Mouse (Mus musculus) liver, embryonic 16.5 days (tissue): Measurements from ENCODE around the gene Klk1b1. TPM values are rescaled to one million over a fixed set of nuclear protein-coding genes. Genes with fewer than 3 reads are reported as not detected.
"Not testable (repeated sequence)": the region's sequence is repeated elsewhere in the genome, so short reads cannot be mapped to it uniquely, and the experiment has no call there.

Source experiments
- ATAC-seq: fragments of 200-750 bp; cut with Nextera tagmentation; 2 replicates; pipeline ENCODE4 v1.8.0; 2017; ENCODE audit warnings: low read depth, mild to moderate bottlenecking, moderate number of reproducible peaks, moderate library complexity
- H3K27ac ChIP-seq: fragments of 300-500 bp; sonication (generic); 2 replicates; pipeline ENCODE4 v1.5.1; 2014; ENCODE audit warnings: mild to moderate bottlenecking, low read length
- H3K27me3 ChIP-seq: fragments of 300-500 bp; sonication (generic); 2 replicates; pipeline ENCODE4 v1.6.1; 2014; ENCODE audit warnings: low read depth, low read length, mixed read lengths; ENCODE audit not compliant: control insufficient read depth, insufficient read depth
- H3K36me3 ChIP-seq: fragments of 300-500 bp; sonication (generic); 2 replicates; pipeline ENCODE4 v1.6.1; 2014; ENCODE audit warnings: mild to moderate bottlenecking; ENCODE audit not compliant: control insufficient read depth, insufficient read depth
- H3K4me1 ChIP-seq: fragments of 300-500 bp; sonication (generic); 2 replicates; pipeline ENCODE4 v1.6.1; 2014; ENCODE audit warnings: low read depth, low read length, mixed read lengths; ENCODE audit not compliant: control insufficient read depth
- H3K4me2 ChIP-seq: fragments of 300-500 bp; sonication (generic); 2 replicates; pipeline ENCODE4 v1.6.1; 2014; ENCODE audit warnings: low read depth, low read length, mixed read lengths
- H3K4me3 ChIP-seq: fragments of 300-500 bp; sonication (generic); 2 replicates; pipeline ENCODE4 v1.5.1; 2014; ENCODE audit warnings: low read depth, mild to moderate bottlenecking, low read length
- H3K9ac ChIP-seq: fragments of 300-500 bp; sonication (generic); 2 replicates; pipeline ENCODE4 v1.6.1; 2014; ENCODE audit warnings: low read depth, low read length
- H3K9me3 ChIP-seq: fragments of 300-500 bp; sonication (generic); replicated peaks from 2 replicates; pipeline ENCODE4 v1.6.1; 2016; ENCODE audit warnings: low read length; ENCODE audit not compliant: control insufficient read depth
- WGBS: fragments of 180-500 bp; shearing (Covaris S2); extraction: QIAGEN DNeasy Blood & Tissue Kit; methylation state at CpG from one replicate; pipeline ENCODE4 v1.1.7; 2014; ENCODE audit not compliant: insufficient replicate concordance; 5-methylcytosine and 5-hydroxymethylcytosine counted together
- polyA plus RNA-seq: library from polyadenylated mRNA; unstranded; fragments of >200 nt; fragmentation: Nextera tagmentation; extraction: Ambion mirVana; gene quantifications from 2 replicates; pipeline ENCODE4 v1.2.1, GENCODE M21; 2015

Klk1b1 gene
- polyA plus RNA-seq, 1 experiment from 2014 or later = not detected

- no peaks in the 10 kb centered on the region for H3K9me3 ChIP-seq
- 50% methylated on average over 2 of the region's 2 CpGs for WGBS
- no peaks in the 10 kb centered on the region for H3K36me3 ChIP-seq
- no peak for ATAC-seq
- H3K9ac ChIP-seq = no peak overlapping the region
- H3K27ac ChIP-seq = no peak overlapping the region
- H3K27me3 ChIP-seq = no peaks in the 10 kb centered on the region
- no peaks in the 10 kb centered on the region for H3K4me1 ChIP-seq
- H3K4me2 ChIP-seq = no peak overlapping the region
- no peak overlapping the region for H3K4me3 ChIP-seq
Measured at GRCm38 (mm10) chr7:43967612-43968011, 1.1 kb downstream of the Klk1b1 start.

DNA sequence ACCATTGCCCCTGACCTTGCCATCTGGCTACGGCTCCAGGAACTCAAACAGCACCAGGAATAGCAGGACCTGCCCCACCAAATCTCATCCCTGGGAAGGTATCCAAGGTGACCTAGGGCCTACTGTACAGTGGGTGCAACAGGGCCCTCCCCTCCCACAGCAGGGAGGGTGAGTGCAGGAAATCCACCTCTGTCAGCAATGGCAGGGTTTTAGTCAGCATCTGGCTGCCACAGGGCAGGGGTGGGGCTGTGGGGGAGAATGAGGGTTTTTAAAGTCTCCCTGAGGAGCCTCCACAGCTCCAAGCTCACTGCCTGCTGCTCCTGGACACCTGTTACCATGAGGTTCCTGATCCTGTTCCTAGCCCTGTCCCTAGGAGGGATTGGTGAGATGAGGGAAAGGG, 9.2 kb downstream of the Klk1b1 start, which contains the start of gene Klk1b9:
Gene Klk1b9 (plus strand): TSS at position 301 of the 400 bp plus-strand sequence.
- H3K36me3 ChIP-seq, H3K4me3 ChIP-seq, H3K27me3 ChIP-seq, H3K4me2 ChIP-seq, H3K9me3 ChIP-seq, H3K4me1 ChIP-seq, H3K9ac ChIP-seq, H3K27ac ChIP-seq, ATAC-seq: not testable (repeated sequence)
- WGBS = 50% methylated on average over 1 of the region's 1 CpGs

DNA sequence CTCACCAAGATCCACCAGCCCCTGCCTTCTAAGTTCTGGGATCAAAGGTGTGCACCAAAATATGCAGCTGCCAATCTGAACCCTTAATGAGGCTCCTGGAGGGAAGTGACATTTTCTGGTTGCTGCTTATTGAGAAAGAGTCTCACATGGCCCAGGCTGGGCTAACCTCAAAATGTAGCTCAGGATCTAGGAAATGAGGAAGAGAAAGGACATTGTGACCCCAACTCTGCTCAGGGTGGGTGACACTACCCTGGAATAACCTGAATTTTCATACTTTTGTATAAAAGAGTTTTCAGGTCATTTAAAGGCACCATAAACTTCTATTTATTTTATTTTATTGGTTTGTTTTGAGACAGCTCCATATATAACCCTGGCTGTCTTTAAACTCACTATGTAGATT, 19.1 kb downstream of the Klk1b1 start:
- H3K4me1 ChIP-seq = no peaks in the 10 kb centered on the region

GRCm38 (mm10) chr7:43994821-43995220, 28.3 kb downstream of the Klk1b1 start:
- ATAC-seq, H3K27me3 ChIP-seq, H3K4me1 ChIP-seq, H3K27ac ChIP-seq, H3K4me2 ChIP-seq, H3K9ac ChIP-seq, H3K4me3 ChIP-seq, H3K9me3 ChIP-seq, H3K36me3 ChIP-seq: not testable (repeated sequence)
- 43% methylated on average over 1 of the region's 1 CpGs for WGBS

More for the DNA sequence above, 19.1 kb downstream of the Klk1b1 start:
- Histone ChIP-seq H3K9me3 (no peaks in the 10 kb centered on the region), H3K9ac (no peak overlapping the region), H3K4me2 (no peak overlapping the region), H3K36me3 (no peaks in the 10 kb centered on the region), H3K4me3 (no peak overlapping the region), H3K27me3 (no peaks in the 10 kb centered on the region), H3K27ac (no peak overlapping the region)
- no peak for ATAC-seq

- not testable (repeated sequence) for H3K36me3 ChIP-seq, H3K9me3 ChIP-seq
- WGBS = 49% methylated on average over 4 of the region's 4 CpGs
Measured at GRCm38 (mm10) chr7:43995577-43995976, 29.0 kb downstream of the Klk1b1 start, which contains the start of gene Klk1b11. Gene Klk1b11, plus strand, starts transcription at chr7:43995877.

GRCm38 (mm10) chr7:44004847-44005246, 38.3 kb downstream of the Klk1b1 start:
- no peaks in the 10 kb centered on the region for H3K9me3 ChIP-seq
- H3K4me2 ChIP-seq = no peak overlapping the region
- no peak overlapping the region for H3K9ac ChIP-seq
- no peak for ATAC-seq
- no peak overlapping the region for H3K4me3 ChIP-seq
- H3K27me3 ChIP-seq = no peaks in the 10 kb centered on the region
- H3K27ac ChIP-seq = no peak overlapping the region
- no peaks in the 10 kb centered on the region for H3K4me1 ChIP-seq
- H3K36me3 ChIP-seq = no peaks in the 10 kb centered on the region

More at GRCm38 (mm10) chr7:43995577-43995976, 29.0 kb downstream of the Klk1b1 start, which contains the start of gene Klk1b11:
- not testable (repeated sequence) for H3K27ac ChIP-seq, ATAC-seq, H3K4me3 ChIP-seq, H3K4me2 ChIP-seq, H3K4me1 ChIP-seq, H3K9ac ChIP-seq, H3K27me3 ChIP-seq

- not testable (repeated sequence) for H3K4me3 ChIP-seq, H3K9ac ChIP-seq, H3K27ac ChIP-seq, ATAC-seq, H3K9me3 ChIP-seq, H3K36me3 ChIP-seq, H3K27me3 ChIP-seq, H3K4me1 ChIP-seq, H3K4me2 ChIP-seq
Measured at GRCm38 (mm10) chr7:44011868-44012267, 45.3 kb downstream of the Klk1b1 start, which contains the start of gene Klk1b26. Gene Klk1b26, plus strand, starts transcription at chr7:44012168.

GRCm38 (mm10) chr7:44014666-44015065, 48.1 kb downstream of the Klk1b1 start:
- H3K27ac ChIP-seq, ATAC-seq: not testable (repeated sequence)
- WGBS = 68% methylated on average over 6 of the region's 6 CpGs

DNA sequence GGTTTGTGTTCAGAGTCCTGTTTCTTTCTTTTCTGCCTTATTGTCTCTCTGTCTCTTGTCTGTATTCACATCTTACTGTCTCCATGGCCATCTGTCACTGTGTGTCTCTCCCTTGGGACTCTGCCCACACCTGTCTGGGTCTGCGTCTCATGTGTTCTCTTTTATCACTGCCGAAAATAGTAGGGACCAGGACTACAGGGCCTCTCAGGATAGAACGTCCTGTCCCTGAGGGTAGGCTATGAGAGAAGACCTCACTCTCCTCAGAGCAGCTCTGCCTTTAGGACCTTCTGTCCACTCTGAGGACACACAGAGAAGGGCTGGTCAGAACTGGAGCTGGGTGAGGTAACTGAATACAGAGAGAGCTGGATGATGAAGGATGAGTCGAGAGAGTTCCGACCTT, 48.5 kb downstream of the Klk1b1 start:
- no peak for ATAC-seq
- Histone ChIP-seq H3K4me2 (no peak overlapping the region), H3K4me3 (no peak overlapping the region), H3K27ac (no peak overlapping the region), H3K36me3 (no peaks in the 10 kb centered on the region), H3K27me3 (no peaks in the 10 kb centered on the region), H3K4me1 (no peaks in the 10 kb centered on the region), H3K9ac (no peak overlapping the region), H3K9me3 (no peaks in the 10 kb centered on the region)
- WGBS = 64% methylated on average over 5 of the region's 5 CpGs

More at GRCm38 (mm10) chr7:44014666-44015065, 48.1 kb downstream of the Klk1b1 start:
- H3K9me3 ChIP-seq, H3K9ac ChIP-seq, H3K4me1 ChIP-seq, H3K36me3 ChIP-seq, H3K4me2 ChIP-seq, H3K27me3 ChIP-seq, H3K4me3 ChIP-seq: not testable (repeated sequence)
